Mouse (Mus musculus) spleen, adult 18-20 months (tissue): ENCODE measurements around the gene Olfr398.

ENCODE experiments used
- DNase-seq, 2 experiments: peaks; one replicate each; pipeline ENCODE4 v3.0.0; 2022; ENCODE audit warnings: mixed read lengths in 2 of 2

The Olfr398 gene

GRCm38 (mm10) chr11:73990307-73990706 is at the start of gene Olfr398:
TSS of gene Olfr398 (minus strand) at chr11:73990407.
- no peak for DNase-seq

- no peak for DNase-seq
Observed at GRCm38 (mm10) chr11:73993115-73993514, 2.9 kb upstream of the Olfr398 start.

- no peak for DNase-seq
Observed at GRCm38 (mm10) chr11:73960517-73960916, 29.7 kb downstream of the Olfr398 start, which contains the start of gene Olfr397. TSS of gene Olfr397 (plus strand) at chr11:73960817.

GRCm38 (mm10) chr11:73936377-73936776 is 53.8 kb downstream of the Olfr398 start, which contains the start of gene Olfr23:
TSS of gene Olfr23 (plus strand) at chr11:73936677.
- DNase-seq = no peak
